Mouse (Mus musculus) B cell, adult 2 months (primary cell): Measurements from ENCODE around the gene 4933430I17Rik.
A peak's percentile ranks its signal among the peaks of the same experiment; 100 is the strongest.

Experiments
- DNase-seq, 2 experiments: peaks; one replicate each; pipeline ENCODE4 v3.0.0; 2022

Gene 4933430I17Rik

GRCm38 (mm10) chr4:62505991-62506390 is 19.2 kb upstream of the 4933430I17Rik start:
- no peak for DNase-seq

DNA sequence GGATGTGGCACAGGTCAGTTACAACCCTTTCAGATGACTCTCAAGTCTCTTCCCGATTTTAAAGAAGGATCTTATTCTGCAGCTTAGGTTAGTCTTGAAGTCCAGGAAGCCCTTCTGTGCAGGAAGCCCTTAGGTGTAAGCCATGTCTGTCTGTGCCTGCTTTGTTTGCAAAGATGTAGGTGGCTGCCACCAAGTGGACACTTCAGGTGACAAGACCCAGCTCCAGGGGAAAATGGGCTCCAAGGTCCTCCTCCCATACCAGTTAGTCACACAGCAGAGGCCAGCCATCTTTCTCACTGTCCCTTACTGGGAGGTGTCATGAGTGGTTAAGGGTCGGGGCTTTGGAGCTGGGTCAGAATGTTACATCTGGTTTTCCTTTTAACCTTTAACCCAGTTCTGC is 18.4 kb upstream of the 4933430I17Rik start:
- DNase-seq, result peak; percentile 34 to 41

- DNase-seq, result no peak
Measured at GRCm38 (mm10) chr4:62508839-62509238, 16.3 kb upstream of the 4933430I17Rik start.

- DNase-seq, result no peak
Measured at GRCm38 (mm10) chr4:62509946-62510345, 15.2 kb upstream of the 4933430I17Rik start.

- no peak for DNase-seq
Measured at GRCm38 (mm10) chr4:62513998-62514506, 11.1 kb upstream of the 4933430I17Rik start.

- DNase-seq, result no peak
Measured at GRCm38 (mm10) chr4:62514995-62515394, 10.2 kb upstream of the 4933430I17Rik start.

DNA sequence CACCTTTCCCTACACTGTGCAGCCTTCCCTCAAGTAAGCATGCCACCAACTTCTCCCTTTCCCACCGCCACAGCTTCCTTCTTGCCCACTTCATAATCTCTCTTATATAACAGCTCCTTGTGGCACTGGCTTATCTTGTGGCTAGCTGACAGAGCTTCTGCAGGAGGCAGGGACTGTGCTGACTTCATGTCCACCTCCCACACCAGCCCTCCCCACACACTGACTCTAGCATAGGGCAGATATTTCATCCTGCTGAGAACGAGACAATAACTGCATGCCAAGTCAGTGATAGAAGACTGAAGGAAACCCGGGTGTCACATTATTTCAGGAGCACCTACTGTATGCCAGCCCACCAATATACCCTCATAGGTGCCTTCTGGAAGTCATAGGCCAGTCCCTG is 9.7 kb upstream of the 4933430I17Rik start:
- no peak for DNase-seq

DNA sequence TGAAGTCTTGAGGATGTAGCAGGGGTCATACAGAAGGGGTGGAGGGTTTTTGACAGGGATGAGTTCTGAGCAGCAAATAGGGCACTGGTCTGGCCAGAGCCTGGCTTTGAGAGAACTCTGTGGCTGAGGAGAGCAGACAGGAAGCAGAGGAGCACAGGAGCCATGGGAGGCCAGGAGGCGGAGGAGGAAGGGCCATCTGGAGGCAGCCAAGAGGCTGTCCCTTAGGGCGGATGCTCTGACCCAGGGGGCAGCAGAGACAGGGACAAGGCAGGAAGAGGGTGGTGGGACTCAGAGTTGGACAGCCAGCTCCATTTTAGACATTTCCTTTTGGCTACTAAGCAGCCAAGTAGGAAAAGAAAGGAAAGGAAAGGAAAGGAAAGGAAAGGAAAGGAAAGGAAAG is 9.1 kb upstream of the 4933430I17Rik start:
- no peak for DNase-seq

DNA sequence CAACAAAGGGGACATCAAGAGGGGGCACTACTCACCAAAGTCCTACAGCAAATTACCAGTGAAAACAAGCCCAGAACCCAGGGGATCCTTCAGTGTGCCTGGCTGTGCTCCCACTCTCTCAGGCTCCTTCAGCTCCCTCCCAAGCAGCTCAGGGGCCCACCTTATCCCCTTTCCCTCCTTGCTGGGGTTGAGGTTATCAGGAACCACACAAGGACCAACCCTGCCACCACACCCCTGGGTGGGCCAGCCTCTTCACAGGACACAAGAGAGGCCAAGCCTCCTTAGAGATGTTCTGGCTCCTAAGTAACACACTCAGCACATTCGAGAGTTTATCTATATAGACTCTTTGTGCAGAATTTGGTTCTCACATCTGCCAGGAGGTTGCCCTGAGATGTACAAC is 8.6 kb upstream of the 4933430I17Rik start:
- no peak for DNase-seq

DNA sequence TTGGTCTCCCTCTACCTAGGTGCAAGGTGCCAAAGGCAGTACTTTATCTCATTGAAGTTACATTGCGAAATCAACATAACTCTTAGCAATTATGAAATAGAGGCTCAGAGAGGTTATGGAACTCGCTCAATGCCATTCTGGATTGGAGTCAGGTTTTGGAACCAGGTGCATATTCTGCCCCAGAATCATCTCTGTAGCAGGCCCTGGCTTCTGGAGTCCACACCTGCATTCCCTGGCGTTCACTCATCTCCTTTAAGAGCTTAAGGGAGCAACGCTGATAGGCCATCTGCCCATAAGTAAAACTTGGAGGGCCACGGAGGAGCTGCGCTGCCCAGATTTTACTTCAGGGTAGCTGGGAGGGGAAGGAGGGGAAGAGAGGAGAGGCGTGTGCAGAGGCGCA is 8.1 kb upstream of the 4933430I17Rik start:
- DNase-seq, result no peak

DNA sequence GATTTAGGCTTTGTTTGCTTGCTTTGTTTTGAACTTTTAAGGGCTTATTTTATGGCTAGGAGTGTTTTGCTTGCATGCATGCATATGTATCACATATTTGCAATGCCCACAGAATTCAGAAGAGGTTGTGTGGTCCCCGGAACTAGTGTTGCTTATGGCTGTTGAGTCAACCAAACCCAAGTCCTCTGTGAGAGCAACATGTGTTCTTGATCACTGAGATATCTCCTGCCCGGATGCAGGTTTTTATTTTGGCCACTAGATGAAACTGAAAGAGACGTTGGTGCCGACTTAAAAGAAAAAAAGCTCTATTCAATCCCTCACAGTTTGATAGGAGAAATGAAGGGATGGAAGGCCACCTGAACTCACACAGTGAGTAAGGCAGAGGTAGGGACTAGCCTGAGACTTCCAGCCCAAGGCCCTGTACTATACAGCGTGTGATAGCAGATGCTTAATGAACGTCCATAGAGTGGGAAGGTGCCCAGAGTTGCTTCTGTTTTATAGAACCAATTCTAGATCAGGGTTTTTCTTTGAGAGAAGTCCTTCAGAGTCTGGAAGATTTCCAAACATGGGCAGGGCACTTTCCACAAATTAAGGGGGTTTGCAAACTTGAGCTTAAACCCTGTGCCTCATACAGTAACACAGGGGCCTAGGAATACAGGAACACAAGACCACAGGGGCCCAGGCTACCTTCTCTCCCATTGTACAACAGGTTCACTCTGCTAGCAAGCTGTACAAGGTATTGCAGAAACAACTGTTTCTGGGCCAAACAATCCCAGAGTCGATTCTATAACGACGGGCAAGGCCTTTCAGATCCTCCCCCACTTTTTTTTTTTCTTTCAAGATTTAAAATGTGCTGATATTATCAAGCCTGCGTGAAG is 7.4 kb upstream of the 4933430I17Rik start:
- peak in 1 of 2 experiments; percentile 6 for DNase-seq

- DNase-seq, result peak; percentile 24 to 27
Measured at GRCm38 (mm10) chr4:62518416-62519121, 6.6 kb upstream of the 4933430I17Rik start.

DNA sequence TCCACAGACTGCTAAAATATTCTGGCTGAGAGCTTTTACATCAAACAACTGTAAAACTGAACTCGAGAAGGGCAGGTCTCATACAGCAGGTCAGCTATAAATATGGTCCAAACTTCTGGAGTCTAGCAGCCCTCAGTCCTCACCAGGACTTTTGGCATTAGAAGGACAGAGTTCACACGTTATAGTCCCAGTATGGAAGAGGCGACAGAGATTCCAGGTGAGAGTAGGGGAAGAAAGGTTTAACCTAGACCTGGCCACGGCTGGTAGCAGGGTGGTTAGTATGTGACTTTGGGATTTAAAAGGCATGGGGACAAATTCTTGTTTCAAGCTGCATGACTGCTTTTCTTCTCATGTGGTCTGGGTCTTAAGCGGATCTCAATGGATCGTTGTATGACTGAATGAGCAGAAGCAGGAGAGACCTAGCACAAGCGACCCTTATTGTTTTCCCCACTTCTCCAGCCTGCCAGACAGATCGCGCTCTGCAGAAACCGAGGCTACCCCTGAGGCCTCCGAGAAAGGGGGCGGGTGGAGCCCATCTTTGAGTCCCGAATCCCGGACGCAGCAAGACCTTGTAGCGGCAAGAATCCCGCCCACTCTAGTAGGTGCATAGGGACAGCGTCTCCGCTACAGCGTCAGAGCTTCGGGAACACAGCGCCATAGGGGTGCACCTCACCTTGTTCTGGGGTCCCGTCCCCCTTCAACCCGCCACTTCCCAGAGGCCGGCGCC is 5.9 kb upstream of the 4933430I17Rik start:
- no peak for DNase-seq

DNA sequence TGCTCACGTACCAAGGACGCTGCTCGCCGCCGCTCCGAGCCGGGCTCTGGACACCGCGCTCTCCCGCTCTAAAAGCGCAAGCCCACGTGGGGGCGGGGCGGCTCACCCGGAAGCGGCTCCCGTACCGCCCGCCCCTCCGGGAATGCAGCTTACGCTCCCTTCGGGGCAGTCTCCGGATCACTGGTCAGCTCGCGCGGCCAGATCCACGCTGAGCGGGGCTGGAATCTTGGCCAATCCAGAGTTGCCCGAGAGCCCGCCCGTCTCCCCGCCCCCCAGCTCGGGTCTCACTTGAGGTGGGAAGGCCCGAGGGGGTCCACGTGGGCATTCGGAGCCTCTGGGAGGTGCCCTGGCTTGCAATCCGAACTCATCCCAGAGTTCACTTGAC is 5.3 kb upstream of the 4933430I17Rik start, which contains the start of gene Alad:
Gene Alad (minus strand): TSS at position 70 of the 385 bp plus-strand sequence.
- peak; percentile 65 to 72 for DNase-seq

GRCm38 (mm10) chr4:62520892-62521400 is 4.2 kb upstream of the 4933430I17Rik start:
- no peak for DNase-seq

DNA sequence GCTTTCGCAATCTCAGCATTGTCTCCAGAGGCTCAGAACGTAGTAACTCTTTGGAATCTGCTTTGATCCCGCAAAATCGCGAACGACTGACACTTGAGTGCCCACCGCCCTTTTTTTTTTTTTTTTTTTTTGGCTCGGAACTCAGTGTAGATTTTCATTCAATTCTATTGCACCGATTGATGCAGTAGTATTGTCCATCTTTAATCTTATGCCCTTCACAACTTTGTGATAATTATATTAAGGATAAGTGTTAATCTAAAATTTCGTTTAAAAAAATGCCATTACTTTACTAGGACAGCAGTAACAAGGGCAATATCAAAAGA is 281 bp downstream of the 4933430I17Rik start:
- DNase-seq, result no peak

GRCm38 (mm10) chr4:62526256-62526655 is 1.1 kb downstream of the 4933430I17Rik start:
- no peak for DNase-seq

GRCm38 (mm10) chr4:62527655-62528054 is 2.5 kb downstream of the 4933430I17Rik start:
- DNase-seq, result no peak

DNA sequence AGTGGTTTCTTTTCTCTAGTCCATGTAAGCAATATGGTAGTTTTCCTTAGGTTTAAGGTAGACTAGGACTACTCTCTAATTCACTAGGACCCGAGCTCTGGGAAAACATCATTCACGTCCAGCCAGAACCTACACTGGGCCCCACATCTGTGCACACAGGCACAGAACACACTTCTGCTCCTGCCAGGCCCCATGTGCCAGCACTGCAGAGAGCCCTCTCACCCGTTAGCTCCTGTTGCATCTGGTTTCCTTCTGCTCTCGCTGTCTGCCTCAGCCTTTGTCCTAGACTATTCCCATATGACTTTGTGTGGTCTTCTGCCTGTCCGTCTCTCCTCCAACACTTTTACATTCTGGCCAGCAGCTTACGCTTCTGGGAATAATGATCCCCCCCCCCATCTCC is 8.6 kb downstream of the 4933430I17Rik start:
- DNase-seq, result no peak

DNA sequence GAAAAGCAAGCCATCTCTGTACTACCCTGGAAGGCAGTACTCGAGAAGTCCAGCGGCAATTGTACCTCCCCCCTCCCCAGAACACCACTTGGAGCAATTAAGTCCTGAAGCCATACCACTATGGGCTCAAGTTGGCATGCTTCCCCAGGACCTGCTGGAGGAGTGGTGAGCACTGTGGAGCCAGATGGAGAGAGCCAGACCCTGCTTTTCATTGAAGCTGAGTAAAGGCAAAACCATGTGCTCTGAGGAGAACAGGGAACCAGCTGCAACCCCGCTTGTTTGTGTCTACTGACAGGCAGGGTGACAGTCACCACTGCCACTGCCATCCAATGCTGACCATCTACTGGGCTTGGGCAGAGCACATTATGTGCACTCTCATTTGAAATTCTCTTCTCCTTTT is 16.6 kb downstream of the 4933430I17Rik start:
- no peak for DNase-seq

DNA sequence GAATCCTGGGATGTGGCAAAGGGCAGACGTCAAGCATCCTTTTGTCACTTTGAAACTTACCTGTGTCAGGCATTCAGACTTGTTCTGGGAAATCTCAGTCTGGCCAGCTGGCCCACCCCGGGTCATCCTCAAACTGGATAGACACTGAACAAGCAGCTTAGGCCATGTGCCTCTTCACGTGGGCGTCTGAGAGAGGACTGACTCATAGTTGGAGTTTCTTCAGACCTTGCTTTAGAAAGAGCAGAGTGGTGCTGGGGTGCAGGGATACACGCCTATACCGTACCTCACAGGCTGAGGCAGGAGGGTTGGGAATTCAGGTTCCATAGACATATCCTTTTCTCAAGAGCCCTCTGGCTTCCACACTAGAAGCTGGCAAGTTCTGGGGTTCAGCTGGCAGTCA is 18.6 kb downstream of the 4933430I17Rik start:
- DNase-seq, result no peak

GRCm38 (mm10) chr4:62544801-62545200 is 19.6 kb downstream of the 4933430I17Rik start:
- no peak for DNase-seq

DNA sequence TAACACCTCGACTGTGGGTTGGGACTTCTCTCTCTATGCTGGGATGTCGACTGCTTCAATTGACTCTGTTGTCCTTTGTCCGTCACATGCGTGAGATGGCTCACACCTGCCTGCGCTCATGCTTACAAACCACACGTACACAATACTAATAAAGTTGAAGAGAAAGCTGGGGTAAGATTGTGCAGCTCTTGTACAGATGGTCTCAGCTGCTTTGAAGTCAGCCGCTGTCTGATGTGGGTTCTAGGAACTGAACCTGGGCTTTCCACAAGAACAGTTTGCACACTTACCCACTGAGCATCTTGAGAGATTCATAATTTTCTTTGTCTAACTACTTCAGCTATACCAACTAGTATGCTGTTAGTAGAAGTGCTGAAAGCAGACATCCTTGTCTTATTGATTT is 26.8 kb downstream of the 4933430I17Rik start:
- no peak for DNase-seq
